Mouse (Mus musculus) limb, embryonic 10.5 days (tissue): ENCODE data around the gene Gm11077. TPM values are rescaled to one million over a fixed set of nuclear protein-coding genes. Genes with fewer than 3 reads are reported as not detected.

Source experiments
- DNase-seq: peaks from one replicate; pipeline ENCODE4 v3.0.0-alpha.2; 2017; ENCODE audit warnings: low spot score
- H3K27ac ChIP-seq: fragments of 300-500 bp; sonication (generic); 2 replicates; pipeline ENCODE4 v1.5.1; 2016; ENCODE audit warnings: mild to moderate bottlenecking
- H3K27me3 ChIP-seq: fragments of 300-500 bp; sonication (generic); 2 replicates; pipeline ENCODE4 v1.6.1; 2016; ENCODE audit warnings: low read depth, mild to moderate bottlenecking; ENCODE audit not compliant: poor library complexity, severe bottlenecking
- H3K36me3 ChIP-seq: fragments of 300-500 bp; sonication (generic); 2 replicates; pipeline ENCODE4 v1.6.1; 2016; ENCODE audit warnings: mild to moderate bottlenecking, moderate library complexity
- H3K4me1 ChIP-seq: fragments of 300-500 bp; sonication (generic); 2 replicates; pipeline ENCODE4 v1.6.1; 2016
- H3K4me3 ChIP-seq: fragments of 300-500 bp; sonication (generic); 2 replicates; pipeline ENCODE4 v1.5.1; 2016; ENCODE audit warnings: mild to moderate bottlenecking, moderate library complexity
- H3K9me3 ChIP-seq: fragments of 300-500 bp; sonication (generic); replicated peaks from 2 replicates; pipeline ENCODE4 v1.6.1; 2016; ENCODE audit warnings: mild to moderate bottlenecking
- WGBS: fragments of 180-500 bp; shearing (Covaris S2); methylation state at CpG from one replicate; pipeline ENCODE4 v1.1.7; 2016; 5-methylcytosine and 5-hydroxymethylcytosine counted together
- polyA plus RNA-seq: library from polyadenylated mRNA; unstranded; fragments of >200 nt; fragmentation: Nextera tagmentation; extraction: Ambion mirVana; gene quantifications from 2 replicates; pipeline ENCODE4 v1.2.1, GENCODE M21; 2016

Gm11077 gene
- polyA plus RNA-seq, 1 experiment from 2014 or later: not detected

GRCm38 (mm10) chr6:140767237-140767636 lies 38.2 kb downstream of the Gm11077 start:
- DNase-seq: no peak
- H3K9me3 ChIP-seq: no peaks in the 10 kb centered on the region
- peaks cover 6% of the 10 kb centered on the region for H3K4me1 ChIP-seq
- no peaks in the 10 kb centered on the region for H3K27me3 ChIP-seq
- H3K4me3 ChIP-seq: no peak overlapping the region
- 78% methylated on average over 6 of the region's 6 CpGs for WGBS
- H3K27ac ChIP-seq: no peak overlapping the region
- no peaks in the 10 kb centered on the region for H3K36me3 ChIP-seq

DNA sequence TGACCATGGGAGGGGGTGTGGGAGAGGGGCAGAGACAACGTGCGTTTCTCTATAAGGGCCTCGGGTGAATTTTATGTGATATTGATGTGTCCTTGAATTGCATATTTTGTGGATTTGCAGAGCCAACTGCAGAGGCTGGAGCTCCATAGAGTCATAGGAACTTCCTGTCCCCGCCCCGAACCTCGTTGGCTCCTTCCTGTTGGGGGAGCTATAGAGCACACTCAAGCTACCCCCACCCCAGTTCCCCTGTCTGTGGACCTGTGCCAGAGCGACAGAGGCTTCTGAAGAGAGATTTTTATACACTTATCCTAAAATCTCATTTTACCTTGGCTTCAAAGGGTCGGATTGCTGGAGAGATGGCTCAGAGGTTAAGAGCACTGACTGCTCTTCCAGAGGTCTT lies 39.1 kb downstream of the Gm11077 start:
- Histone ChIP-seq H3K36me3 (no peaks in the 10 kb centered on the region), H3K4me3 (no peak overlapping the region), H3K27ac (no peak overlapping the region), H3K27me3 (no peaks in the 10 kb centered on the region), H3K9me3 (no peaks in the 10 kb centered on the region), H3K4me1 (peaks cover 6% of the 10 kb centered on the region)
- DNase-seq: no peak
- WGBS: 85% methylated on average over 8 of the region's 8 CpGs

DNA sequence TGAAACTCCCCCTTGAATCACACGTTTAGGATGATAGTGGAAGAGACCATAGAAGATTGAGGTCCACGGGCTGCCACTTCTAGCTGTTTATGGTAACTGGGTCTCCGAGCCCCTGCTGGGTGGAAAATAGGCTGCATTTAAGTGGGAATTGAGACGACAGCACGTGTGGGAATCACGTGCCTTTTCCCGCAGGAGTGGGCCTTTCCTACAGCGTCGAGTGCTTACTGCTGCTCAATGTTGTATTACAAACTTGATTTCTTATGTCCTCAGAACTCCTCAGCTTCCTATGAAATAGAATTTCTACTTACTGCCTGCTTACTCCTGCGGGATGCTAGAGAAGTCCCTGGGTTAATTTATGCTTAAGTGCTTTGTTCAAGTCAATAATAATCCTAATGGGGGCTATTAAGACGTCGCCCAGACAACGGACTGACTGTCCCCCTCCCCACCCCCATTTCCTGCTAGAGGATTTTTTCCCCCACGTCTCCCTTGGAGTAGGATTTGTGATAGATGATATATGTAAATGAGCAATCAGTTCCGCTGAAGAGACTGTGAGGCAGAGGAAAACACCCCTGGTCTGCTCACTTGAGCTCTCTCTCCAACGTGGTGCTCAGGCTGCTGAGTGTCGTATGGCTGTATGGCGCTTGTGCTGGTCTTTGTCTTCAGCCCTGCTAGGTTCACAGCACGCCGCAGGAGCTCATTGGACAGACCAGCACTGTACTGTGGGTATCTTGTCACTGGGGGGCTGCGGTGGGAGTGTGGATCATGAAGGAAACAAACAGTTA lies 40.0 kb downstream of the Gm11077 start:
- Histone ChIP-seq H3K4me3 (no peak overlapping the region), H3K36me3 (no peaks in the 10 kb centered on the region), H3K27ac (no peak overlapping the region), H3K27me3 (no peaks in the 10 kb centered on the region), H3K4me1 (peaks cover 6% of the 10 kb centered on the region), H3K9me3 (no peaks in the 10 kb centered on the region)
- WGBS: 60% methylated on average over 21 of the region's 21 CpGs
- no peak for DNase-seq

- DNase-seq: no peak
- H3K27ac ChIP-seq: no peak overlapping the region
- H3K36me3 ChIP-seq: no peaks in the 10 kb centered on the region
Measured at GRCm38 (mm10) chr6:140776274-140776673, 47.2 kb downstream of the Gm11077 start.

GRCm38 (mm10) chr6:140782524-140782923 lies 53.4 kb downstream of the Gm11077 start:
- Histone ChIP-seq H3K27me3 (no peaks in the 10 kb centered on the region), H3K36me3 (no peaks in the 10 kb centered on the region), H3K27ac (no peak overlapping the region), H3K9me3 (no peaks in the 10 kb centered on the region), H3K4me1 (no peaks in the 10 kb centered on the region), H3K4me3 (no peak overlapping the region)
- no peak for DNase-seq
- WGBS: 96% methylated on average over 6 of the region's 6 CpGs

More at GRCm38 (mm10) chr6:140776274-140776673, 47.2 kb downstream of the Gm11077 start:
- Histone ChIP-seq H3K9me3 (no peaks in the 10 kb centered on the region), H3K4me3 (no peak overlapping the region), H3K4me1 (no peaks in the 10 kb centered on the region), H3K27me3 (no peaks in the 10 kb centered on the region)
- 91% methylated on average over 8 of the region's 8 CpGs for WGBS

DNA sequence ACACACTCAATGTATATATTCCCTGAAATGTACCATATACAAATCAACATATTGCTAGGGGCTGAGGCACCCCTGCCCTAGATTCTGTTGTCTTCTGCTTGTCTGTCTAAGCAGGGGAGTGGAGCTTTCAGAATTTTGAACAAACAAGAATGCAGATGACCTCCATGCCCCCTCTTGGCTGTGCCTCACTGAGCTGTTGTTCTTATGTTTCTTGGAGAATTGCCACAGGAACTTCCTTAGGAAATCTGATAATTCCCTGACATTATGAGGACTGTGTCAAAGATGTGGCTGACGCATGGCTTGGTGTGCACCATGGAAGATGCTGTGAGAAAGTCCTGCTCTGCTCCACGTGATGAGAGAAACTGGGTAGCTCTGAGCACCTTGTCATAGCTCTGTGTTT lies 57.0 kb downstream of the Gm11077 start:
- 78% methylated on average over 2 of the region's 2 CpGs for WGBS
- H3K27me3 ChIP-seq: no peaks in the 10 kb centered on the region

GRCm38 (mm10) chr6:140789850-140790249 lies 60.8 kb downstream of the Gm11077 start:
- H3K4me1 ChIP-seq: 0 out of 2 replicates have a peak, but pooled peaks cover 4% of the 10 kb centered on the region
- no peak overlapping the region for H3K27ac ChIP-seq
- no peak overlapping the region for H3K4me3 ChIP-seq
- H3K9me3 ChIP-seq: no peaks in the 10 kb centered on the region
- no peaks in the 10 kb centered on the region for H3K27me3 ChIP-seq
- no peak for DNase-seq
- no peaks in the 10 kb centered on the region for H3K36me3 ChIP-seq
- 46% methylated on average over 3 of the region's 3 CpGs for WGBS

More for the DNA sequence above, 57.0 kb downstream of the Gm11077 start:
- H3K27ac ChIP-seq: no peak overlapping the region
- H3K4me1 ChIP-seq: no peaks in the 10 kb centered on the region
- no peaks in the 10 kb centered on the region for H3K36me3 ChIP-seq
- H3K4me3 ChIP-seq: no peak overlapping the region
- DNase-seq: no peak
- H3K9me3 ChIP-seq: no peaks in the 10 kb centered on the region

DNA sequence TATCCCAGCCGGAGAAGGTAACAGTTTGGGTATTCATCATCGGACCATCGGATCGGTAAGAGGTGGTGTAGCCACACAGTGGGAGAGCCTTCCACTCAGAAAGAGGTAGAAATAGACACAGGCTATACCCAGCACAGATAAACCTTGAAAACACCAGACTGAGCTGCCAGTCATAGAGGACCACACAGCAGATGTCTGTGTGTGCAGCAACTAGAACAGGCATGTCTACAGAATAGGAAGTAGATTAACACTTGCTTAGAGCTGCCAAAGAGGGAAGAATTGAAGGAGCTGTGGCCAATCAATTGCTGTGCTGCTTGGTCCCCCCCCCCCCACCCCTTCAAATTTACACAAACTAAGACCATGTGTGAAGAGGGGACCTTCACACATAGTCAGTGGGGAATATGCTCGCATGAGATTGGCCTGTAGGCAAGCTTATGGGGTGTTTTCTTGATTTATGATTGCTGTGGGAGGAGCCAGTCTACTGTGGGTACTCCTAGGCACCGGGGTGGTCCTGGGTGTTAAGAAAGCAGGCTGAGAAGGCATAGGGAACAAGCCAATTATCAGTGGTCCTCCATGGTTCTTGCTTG lies 64.7 kb downstream of the Gm11077 start:
- 81% methylated on average over 6 of the region's 6 CpGs for WGBS
- no peaks in the 10 kb centered on the region for H3K9me3 ChIP-seq

GRCm38 (mm10) chr6:140798841-140799240 lies 69.8 kb downstream of the Gm11077 start:
- Histone ChIP-seq H3K4me3 (no peak overlapping the region), H3K36me3 (no peaks in the 10 kb centered on the region), H3K27ac (no peak overlapping the region), H3K4me1 (no peaks in the 10 kb centered on the region), H3K9me3 (no peaks in the 10 kb centered on the region), H3K27me3 (no peaks in the 10 kb centered on the region)
- WGBS: 68% methylated on average over 3 of the region's 3 CpGs
- DNase-seq: no peak

More for the DNA sequence above, 64.7 kb downstream of the Gm11077 start:
- Histone ChIP-seq H3K4me1 (0 out of 2 replicates have a peak, but pooled peaks cover 4% of the 10 kb centered on the region), H3K36me3 (no peaks in the 10 kb centered on the region), H3K27ac (no peak overlapping the region), H3K27me3 (no peaks in the 10 kb centered on the region), H3K4me3 (no peak overlapping the region)
- no peak for DNase-seq

DNA sequence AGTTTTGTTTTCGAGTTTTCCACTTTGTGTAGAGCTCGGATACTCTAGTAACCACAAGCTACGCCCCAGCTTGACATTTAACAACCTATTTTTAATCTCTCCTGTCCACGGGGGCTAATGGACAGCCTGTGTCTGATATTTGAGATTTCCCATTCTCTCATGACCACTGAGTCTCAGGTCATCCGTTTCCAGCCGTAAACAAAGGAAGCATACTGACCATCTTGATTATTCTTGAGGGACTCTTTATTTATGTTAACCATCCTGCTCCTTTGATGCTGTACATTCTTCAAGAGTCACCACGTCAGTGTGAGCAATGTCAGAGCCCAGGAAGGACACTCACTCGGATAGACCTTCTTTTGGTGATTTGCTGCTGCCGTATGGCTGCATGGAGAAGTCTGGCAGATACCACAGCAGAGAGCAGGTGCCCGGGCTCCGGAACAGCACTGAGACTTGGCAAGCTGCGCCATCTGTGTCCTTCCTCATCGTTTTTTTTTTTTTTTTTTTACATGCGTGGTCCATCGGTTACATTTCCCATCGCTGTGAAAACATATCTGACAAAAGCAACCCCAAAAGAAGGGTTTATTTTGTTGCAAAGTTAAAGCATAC lies 70.5 kb downstream of the Gm11077 start:
- no peak for DNase-seq
- Histone ChIP-seq H3K9me3 (no peaks in the 10 kb centered on the region), H3K27ac (no peak overlapping the region), H3K4me3 (no peak overlapping the region), H3K27me3 (no peaks in the 10 kb centered on the region), H3K4me1 (no peaks in the 10 kb centered on the region), H3K36me3 (no peaks in the 10 kb centered on the region)
- WGBS: 85% methylated on average over 16 of the region's 16 CpGs

GRCm38 (mm10) chr6:140800587-140800986 lies 71.5 kb downstream of the Gm11077 start:
- Histone ChIP-seq H3K27ac (no peak overlapping the region), H3K4me3 (no peak overlapping the region), H3K27me3 (no peaks in the 10 kb centered on the region), H3K9me3 (no peaks in the 10 kb centered on the region), H3K36me3 (no peaks in the 10 kb centered on the region), H3K4me1 (no peaks in the 10 kb centered on the region)
- 87% methylated on average over 4 of the region's 4 CpGs for WGBS
- no peak for DNase-seq
